12 mouse cellular contexts compared by ENCODE assay signal in genomic region chr6:98947486-98948152, GRCm38 (mm10).
DNase-seq lines count a peak whose midpoint lies in the region; ATAC-seq and TF ChIP-seq lines count a peak whose summit lies in the region.
"Had no signal": no experiment of that assay in that cellular context is flagged by ENCODE, and none has a peak within 500 bp of the region (broad histone marks: within the 10 kb centered on the region; RNA-seq: fewer than 3 reads in every experiment).

No protein-coding gene starts in this region.

- H3K27me3 ChIP-seq in hindbrain, embryonic 10.5 days (ENCODE audit: insufficient read depth, poor library complexity, severe bottlenecking) = no peaks in the 10 kb centered on the region
- H3K27me3 ChIP-seq in hindbrain, embryonic 16.5 days (replicated peaks; ENCODE audit: control insufficient read depth, insufficient read depth, low read length) = no peaks in the 10 kb centered on the region; the same call in 1 of the 2 replicates
- H3K27me3 ChIP-seq in neural tube, embryonic 12.5 days (replicated peaks) = no peaks in the 10 kb centered on the region
- peaks cover 10% of the 10 kb centered on the region for H3K27me3 ChIP-seq in neural tube, embryonic 15.5 days (replicated peaks)
- H3K27me3 ChIP-seq in hindbrain, embryonic 13.5 days = peaks cover 8% of the 10 kb centered on the region; the same call in 1 of the 2 replicates
- H3K27me3 ChIP-seq in stomach, postnatal 0 days (ENCODE audit: control insufficient read depth, insufficient read depth, low read length) = no peaks in the 10 kb centered on the region
- H3K27me3 ChIP-seq: Patski had no signal

- 72% methylated on average over 11 of the region's 11 CpGs for WGBS in hindbrain, embryonic 10.5 days
- WGBS in hindbrain, embryonic 16.5 days = 47% methylated on average over 11 of the region's 11 CpGs
- WGBS in neural tube, embryonic 12.5 days = 58% methylated on average over 11 of the region's 11 CpGs
- WGBS in neural tube, embryonic 15.5 days = 45% methylated on average over 11 of the region's 11 CpGs
- WGBS in hindbrain, embryonic 13.5 days = 56% methylated on average over 11 of the region's 11 CpGs
- WGBS in stomach, postnatal 0 days = 56% methylated on average over 11 of the region's 11 CpGs

- TF ChIP-seq CTCF in stomach, postnatal 0 days (IDR thresholded peaks at IDR 0.05; ENCODE audit: low read depth) = no peak

- peaks cover 23% of the 10 kb centered on the region for H3K36me3 ChIP-seq in hindbrain, embryonic 10.5 days
- no peaks in the 10 kb centered on the region for H3K36me3 ChIP-seq in hindbrain, embryonic 16.5 days (ENCODE audit: control insufficient read depth, insufficient read depth, low read length)
- H3K36me3 ChIP-seq in neural tube, embryonic 12.5 days = peaks cover 16% of the 10 kb centered on the region
- peaks cover 2% of the 10 kb centered on the region; the same call in 1 of the 2 replicates for H3K36me3 ChIP-seq in neural tube, embryonic 15.5 days
- H3K36me3 ChIP-seq in hindbrain, embryonic 13.5 days = peaks cover 4% of the 10 kb centered on the region; the same call in 1 of the 2 replicates
- peaks cover 11% of the 10 kb centered on the region for H3K36me3 ChIP-seq in stomach, postnatal 0 days (ENCODE audit: control insufficient read depth, insufficient read depth, low read length)

- intact Hi-C loops in gastrocnemius, postnatal 14 days (cut with DNase I; ENCODE audit: low total_unique reads) = no loop called here

- H3K4me1 ChIP-seq in hindbrain, embryonic 10.5 days (replicated peaks) = peaks cover 60% of the 10 kb centered on the region
- H3K4me1 ChIP-seq in hindbrain, embryonic 16.5 days (ENCODE audit: control insufficient read depth, insufficient read depth, low read depth, low read length) = peaks cover 11% of the 10 kb centered on the region
- peaks cover 28% of the 10 kb centered on the region for H3K4me1 ChIP-seq in neural tube, embryonic 12.5 days
- H3K4me1 ChIP-seq in neural tube, embryonic 15.5 days = peaks cover 20% of the 10 kb centered on the region
- H3K4me1 ChIP-seq in hindbrain, embryonic 13.5 days (replicated peaks) = peaks cover 45% of the 10 kb centered on the region
- peaks cover 20% of the 10 kb centered on the region for H3K4me1 ChIP-seq in stomach, postnatal 0 days (replicated peaks; ENCODE audit: control insufficient read depth, insufficient read depth)

- H3K4me3 ChIP-seq in hindbrain, embryonic 10.5 days = no peak overlapping the region
- no peak overlapping the region for H3K4me3 ChIP-seq in hindbrain, embryonic 16.5 days (ENCODE audit: low read length)
- H3K4me3 ChIP-seq in neural tube, embryonic 12.5 days = no peak overlapping the region
- H3K4me3 ChIP-seq in neural tube, embryonic 15.5 days (replicated peaks) = no peak overlapping the region
- no peak overlapping the region for H3K4me3 ChIP-seq in hindbrain, embryonic 13.5 days
- no peak overlapping the region for H3K4me3 ChIP-seq in stomach, postnatal 0 days (ENCODE audit: low read depth, low read length)

- no peak for DNase-seq in hindbrain, embryonic 10.5 days (ENCODE audit: low spot score)
- no peak for DNase-seq in stomach, postnatal 0 days (ENCODE audit: low spot score)
- DNase-seq in frontal cortex, postnatal 36 days (ENCODE audit: low spot score in 2 of 2) = no peak
- no peak for DNase-seq in gastrocnemius, postnatal 14 days
- DNase-seq: kidney, adult 2 months; left cerebral cortex, postnatal 4 days; lung, adult 18-20 months had no signal

- no peaks in the 10 kb centered on the region for H3K9me3 ChIP-seq in hindbrain, embryonic 10.5 days
- H3K9me3 ChIP-seq in hindbrain, embryonic 16.5 days (ENCODE audit: control insufficient read depth, low read length) = no peaks in the 10 kb centered on the region
- no peaks in the 10 kb centered on the region for H3K9me3 ChIP-seq in neural tube, embryonic 12.5 days
- no peaks in the 10 kb centered on the region for H3K9me3 ChIP-seq in neural tube, embryonic 15.5 days (replicated peaks)
- no peaks in the 10 kb centered on the region for H3K9me3 ChIP-seq in hindbrain, embryonic 13.5 days
- H3K9me3 ChIP-seq in stomach, postnatal 0 days (ENCODE audit: control insufficient read depth, low read length) = no peaks in the 10 kb centered on the region

- no peak for ATAC-seq in hindbrain, embryonic 16.5 days
- 0 out of 2 replicates have a peak, but pooled peaks have one; percentile 48 for ATAC-seq in neural tube, embryonic 12.5 days (ENCODE audit: low FRiP score, low read depth)
- no peak for ATAC-seq in neural tube, embryonic 15.5 days (ENCODE audit: low FRiP score)
- ATAC-seq in hindbrain, embryonic 13.5 days (ENCODE audit: low FRiP score) = no peak
- ATAC-seq in stomach, postnatal 0 days (ENCODE audit: low FRiP score, low TSS enrichment) = no peak
- ATAC-seq: Patski had no signal

- H3K9ac ChIP-seq in hindbrain, embryonic 16.5 days (ENCODE audit: low read depth, low read length) = no peak overlapping the region
- no peak overlapping the region for H3K9ac ChIP-seq in neural tube, embryonic 12.5 days
- H3K9ac ChIP-seq in neural tube, embryonic 15.5 days (replicated peaks) = no peak overlapping the region
- H3K9ac ChIP-seq in hindbrain, embryonic 13.5 days = no peak overlapping the region
- no peak overlapping the region for H3K9ac ChIP-seq in stomach, postnatal 0 days (ENCODE audit: low read length)

- H3K4me2 ChIP-seq in hindbrain, embryonic 16.5 days (ENCODE audit: low read length) = no peak overlapping the region
- no peak overlapping the region for H3K4me2 ChIP-seq in neural tube, embryonic 12.5 days (replicated peaks)
- no peak overlapping the region for H3K4me2 ChIP-seq in neural tube, embryonic 15.5 days
- H3K4me2 ChIP-seq in hindbrain, embryonic 13.5 days = no peak overlapping the region
- H3K4me2 ChIP-seq in stomach, postnatal 0 days (replicated peaks; ENCODE audit: low read depth) = no peak overlapping the region

- TF ChIP-seq EP300 in stomach, postnatal 0 days (optimal IDR thresholded peaks at IDR 0.05) = no peak

- H3K27ac ChIP-seq in hindbrain, embryonic 10.5 days = peak overlapping the region; percentile 64; the same call in 1 of the 2 replicates
- H3K27ac ChIP-seq in hindbrain, embryonic 16.5 days (ENCODE audit: low read depth, low read length) = no peak overlapping the region
- no peak overlapping the region for H3K27ac ChIP-seq in neural tube, embryonic 12.5 days
- H3K27ac ChIP-seq in neural tube, embryonic 15.5 days (replicated peaks) = no peak overlapping the region
- peak overlapping the region; percentile 56; the same call in 1 of the 2 replicates for H3K27ac ChIP-seq in hindbrain, embryonic 13.5 days
- H3K27ac ChIP-seq in stomach, postnatal 0 days (replicated peaks) = peak overlapping the region; percentile 45; the same call in 1 of the 2 replicates

Comparison
In these comparisons a context has a peak if more than half of its experiments do, and no peak if none do; other contexts are left out.
1. H3K27ac ChIP-seq: peak in hindbrain, embryonic 10.5 days (single experiment), hindbrain, embryonic 13.5 days (single experiment) and stomach, postnatal 0 days (single experiment); none in hindbrain, embryonic 16.5 days (single experiment), neural tube, embryonic 12.5 days (single experiment) and neural tube, embryonic 15.5 days (single experiment).